Mouse (Mus musculus) testis, adult 2 months (tissue): ENCODE data around the gene Enho. TPM values are rescaled to one million over a fixed set of nuclear protein-coding genes. Genes with fewer than 3 reads are reported as not detected.

ENCODE experiments used
- H3K27ac ChIP-seq: fragments of 200-500 bp; 2 replicates; pipeline ENCODE4 v1.5.1; 2012; ENCODE audit warnings: low read depth, low read length; ENCODE audit not compliant: control insufficient read depth, insufficient read depth
- H3K27me3 ChIP-seq: fragments of 200-500 bp; 2 replicates; pipeline ENCODE4 v1.6.1; 2012; ENCODE audit warnings: mild to moderate bottlenecking, low read length, moderate library complexity; ENCODE audit not compliant: control insufficient read depth, insufficient read depth
- H3K36me3 ChIP-seq: fragments of 200-500 bp; 2 replicates; pipeline ENCODE4 v1.6.1; 2012; ENCODE audit warnings: mild to moderate bottlenecking, low read length; ENCODE audit not compliant: control insufficient read depth, insufficient read depth
- H3K4me1 ChIP-seq: fragments of 200-500 bp; 2 replicates; pipeline ENCODE4 v1.6.1; 2012; ENCODE audit warnings: low read length; ENCODE audit not compliant: control insufficient read depth, insufficient read depth
- H3K4me3 ChIP-seq: fragments of 200-500 bp; 2 replicates; pipeline ENCODE4 v1.5.1; 2012; ENCODE audit warnings: low read depth, mild to moderate bottlenecking, low read length, moderate library complexity, mixed read lengths; ENCODE audit not compliant: control insufficient read depth
- CTCF ChIP-seq: fragments of 200-500 bp; IDR thresholded peaks from 2 replicates; pipeline ENCODE4 v1.5.1; 2012; ENCODE audit warnings: low read depth, mild to moderate bottlenecking, inconsistent platforms, low read length, moderate library complexity; ENCODE audit not compliant: control insufficient read depth, insufficient read depth, insufficient replicate concordance
- POLR2A ChIP-seq: fragments of 200-500 bp; IDR thresholded peaks from 2 replicates; pipeline ENCODE4 v1.6.1; 2012; ENCODE audit warnings: low read depth, mild to moderate bottlenecking, inconsistent platforms, low read length, moderate library complexity; ENCODE audit not compliant: control insufficient read depth
- polyA plus RNA-seq: library from polyadenylated mRNA; depleted of rRNA; stranded (reverse); fragments of >200 nt; gene quantifications from 2 replicates; pipeline ENCODE4 v1.2.3, GENCODE M21; 2012

The Enho gene
- polyA plus RNA-seq, 1 experiment = 3.7 TPM

- H3K36me3 ChIP-seq = no peaks in the 10 kb centered on the region
- no peak overlapping the region for H3K27ac ChIP-seq
- H3K4me3 ChIP-seq = no peak overlapping the region
- no peak for TF ChIP-seq CTCF
- no peak for TF ChIP-seq POLR2A
- H3K27me3 ChIP-seq = no peaks in the 10 kb centered on the region
- H3K4me1 ChIP-seq = peaks cover 7% of the 10 kb centered on the region
Measured at GRCm38 (mm10) chr4:41662723-41663122, 22.6 kb upstream of the Enho start.

GRCm38 (mm10) chr4:41660851-41661430 is 20.8 kb upstream of the Enho start:
- H3K36me3 ChIP-seq = no peaks in the 10 kb centered on the region
- no peak for TF ChIP-seq CTCF
- no peak for TF ChIP-seq POLR2A
- no peaks in the 10 kb centered on the region for H3K27me3 ChIP-seq
- H3K27ac ChIP-seq = no peak overlapping the region
- H3K4me3 ChIP-seq = no peak overlapping the region
- H3K4me1 ChIP-seq = peaks cover 7% of the 10 kb centered on the region

- TF ChIP-seq CTCF = no peak
- TF ChIP-seq POLR2A = no peak
- Histone ChIP-seq H3K27me3 (no peaks in the 10 kb centered on the region), H3K27ac (no peak overlapping the region), H3K4me3 (no peak overlapping the region), H3K4me1 (peaks cover 7% of the 10 kb centered on the region; the same call in 1 of the 2 replicates), H3K36me3 (no peaks in the 10 kb centered on the region)
Measured at GRCm38 (mm10) chr4:41659556-41659955, 19.4 kb upstream of the Enho start.

- Histone ChIP-seq H3K4me3 (no peak overlapping the region), H3K36me3 (no peaks in the 10 kb centered on the region), H3K27ac (no peak overlapping the region), H3K4me1 (peaks cover 7% of the 10 kb centered on the region; the same call in 1 of the 2 replicates), H3K27me3 (no peaks in the 10 kb centered on the region)
- TF ChIP-seq POLR2A = no peak
- no peak for TF ChIP-seq CTCF
Measured at GRCm38 (mm10) chr4:41658566-41659384, 18.7 kb upstream of the Enho start.

GRCm38 (mm10) chr4:41655525-41655924 is 15.4 kb upstream of the Enho start:
- Histone ChIP-seq H3K4me3 (no peak overlapping the region), H3K27ac (no peak overlapping the region), H3K36me3 (no peaks in the 10 kb centered on the region), H3K27me3 (no peaks in the 10 kb centered on the region), H3K4me1 (peaks cover 7% of the 10 kb centered on the region; the same call in 1 of the 2 replicates)
- TF ChIP-seq POLR2A (no peak), CTCF (no peak)

- TF ChIP-seq CTCF (peak; percentile 30; the same call in 1 of the 2 replicates), POLR2A (no peak)
- Histone ChIP-seq H3K4me3 (no peak overlapping the region), H3K36me3 (no peaks in the 10 kb centered on the region), H3K27me3 (no peaks in the 10 kb centered on the region), H3K27ac (no peak overlapping the region), H3K4me1 (peaks cover 7% of the 10 kb centered on the region; the same call in 1 of the 2 replicates)
Measured at GRCm38 (mm10) chr4:41654217-41654616, 14.1 kb upstream of the Enho start.

- no peak for TF ChIP-seq POLR2A
- TF ChIP-seq CTCF = no peak
- Histone ChIP-seq H3K27me3 (no peaks in the 10 kb centered on the region), H3K36me3 (no peaks in the 10 kb centered on the region), H3K27ac (no peak overlapping the region), H3K4me1 (peaks cover 4% of the 10 kb centered on the region; the same call in 1 of the 2 replicates), H3K4me3 (no peak overlapping the region)
Measured at GRCm38 (mm10) chr4:41653730-41654129, 13.6 kb upstream of the Enho start.

GRCm38 (mm10) chr4:41653296-41653695 is 13.2 kb upstream of the Enho start:
- H3K36me3 ChIP-seq = no peaks in the 10 kb centered on the region
- TF ChIP-seq POLR2A (no peak), CTCF (peak; percentile 71; the same call in 1 of the 2 replicates)
- H3K4me1 ChIP-seq = peaks cover 3% of the 10 kb centered on the region; the same call in 1 of the 2 replicates
- no peak overlapping the region for H3K27ac ChIP-seq
- no peak overlapping the region for H3K4me3 ChIP-seq
- H3K27me3 ChIP-seq = no peaks in the 10 kb centered on the region
